Mouse (Mus musculus) heart, postnatal 0 days (tissue): ENCODE measurements around the gene Il17ra. TPM values are rescaled to one million over a fixed set of nuclear protein-coding genes. Genes with fewer than 3 reads are reported as not detected.

Experiments
- ATAC-seq: fragments of 200-750 bp; cut with Nextera tagmentation; 2 replicates; pipeline ENCODE4 v1.8.0; 2017; ENCODE audit warnings: low read depth, moderate number of reproducible peaks, moderate library complexity; ENCODE audit not compliant: insufficient read depth
- DNase-seq: peaks from one replicate; pipeline ENCODE4 v3.0.0-alpha.2; 2016; ENCODE audit warnings: low spot score
- H3K27ac ChIP-seq: fragments of 300-500 bp; sonication (generic); 2 replicates; pipeline ENCODE4 v1.5.1; 2014; ENCODE audit warnings: low read depth, mild to moderate bottlenecking
- H3K27me3 ChIP-seq: fragments of 300-500 bp; sonication (generic); 2 replicates; pipeline ENCODE4 v1.6.1; 2014; ENCODE audit warnings: low read length, mixed read lengths; ENCODE audit not compliant: control insufficient read depth, insufficient read depth
- H3K36me3 ChIP-seq: fragments of 300-500 bp; sonication (generic); replicated peaks from 2 replicates; pipeline ENCODE4 v1.6.1; 2014; ENCODE audit warnings: low read length, mixed read lengths; ENCODE audit not compliant: control insufficient read depth, insufficient read depth
- H3K4me1 ChIP-seq: fragments of 300-500 bp; sonication (generic); 2 replicates; pipeline ENCODE4 v1.6.1; 2014; ENCODE audit warnings: antibody characterized with exemption; ENCODE audit not compliant: control insufficient read depth, insufficient read depth
- H3K4me2 ChIP-seq: fragments of 300-500 bp; sonication (generic); 2 replicates; pipeline ENCODE4 v1.6.1; 2014; ENCODE audit warnings: low read depth, mild to moderate bottlenecking, low read length, moderate library complexity
- H3K4me3 ChIP-seq: fragments of 300-500 bp; sonication (generic); 2 replicates; pipeline ENCODE4 v1.5.1; 2014; ENCODE audit warnings: low read depth, low read length
- H3K9ac ChIP-seq: fragments of 300-500 bp; sonication (generic); replicated peaks from 2 replicates; pipeline ENCODE4 v1.6.1; 2014; ENCODE audit warnings: low read depth, low read length, mixed read lengths
- H3K9me3 ChIP-seq: fragments of 300-500 bp; sonication (generic); replicated peaks from 2 replicates; pipeline ENCODE4 v1.6.1; 2016; ENCODE audit warnings: low read length; ENCODE audit not compliant: control insufficient read depth
- CTCF ChIP-seq: IDR thresholded peaks from 2 replicates; pipeline ENCODE4 v1.5.1; 2016; ENCODE audit warnings: antibody characterized with exemption, control low read depth, low read depth
- EP300 ChIP-seq: IDR thresholded peaks from 2 replicates; pipeline ENCODE4 v1.6.1; 2016; ENCODE audit warnings: antibody characterized with exemption, low read depth
- WGBS: fragments of 180-500 bp; shearing (Covaris S2); extraction: QIAGEN DNeasy Blood & Tissue Kit; methylation state at CpG from one replicate; pipeline ENCODE4 v1.1.7; 2014; 5-methylcytosine and 5-hydroxymethylcytosine counted together
- polyA plus RNA-seq: library from polyadenylated mRNA; unstranded; fragments of >200 nt; fragmentation: Nextera tagmentation; extraction: Ambion mirVana; gene quantifications from 2 replicates; pipeline ENCODE4 v1.2.1, GENCODE M21; 2015
- total RNA-seq: library from RNA; depleted of rRNA; stranded (reverse); fragments of >200 nt; gene quantifications from 2 replicates; pipeline ENCODE4 v1.2.3, GENCODE M21; 2014; ENCODE audit warnings: low replicate concordance

The Il17ra gene
- total and polyA plus RNA-seq, 2 experiments from 2014 or later: 1.4 to 3.5 TPM

DNA sequence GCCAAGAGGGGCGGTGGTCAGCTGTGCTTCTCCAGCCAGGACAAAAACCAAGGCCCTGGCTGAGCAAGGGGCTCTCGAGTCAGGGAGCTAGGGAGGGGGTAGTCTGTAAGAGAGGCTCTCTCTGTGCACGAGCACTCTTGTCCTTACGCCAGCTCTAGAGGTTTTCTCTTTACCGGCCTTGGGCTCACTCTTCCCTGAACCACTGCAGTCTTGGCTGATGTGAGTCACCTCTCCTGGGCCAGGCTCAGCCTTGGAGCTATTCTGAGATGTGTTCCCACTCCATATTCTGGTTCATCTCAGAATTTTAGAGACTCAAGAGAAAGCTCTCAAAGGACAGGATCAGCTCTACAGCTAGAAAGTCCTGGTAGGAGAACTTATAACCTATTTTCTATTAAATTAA, 54.3 kb downstream of the Il17ra start:
- H3K9me3 ChIP-seq: no peaks in the 10 kb centered on the region
- H3K27ac ChIP-seq: no peak overlapping the region
- no peak for ATAC-seq
- no peaks in the 10 kb centered on the region for H3K4me1 ChIP-seq
- H3K9ac ChIP-seq: no peak overlapping the region
- TF ChIP-seq EP300: no peak
- H3K4me3 ChIP-seq: no peak overlapping the region
- H3K36me3 ChIP-seq: peaks cover 51% of the 10 kb centered on the region
- no peaks in the 10 kb centered on the region for H3K27me3 ChIP-seq
- DNase-seq: no peak
- no peak overlapping the region for H3K4me2 ChIP-seq
- 86% methylated on average over 5 of the region's 5 CpGs for WGBS

DNA sequence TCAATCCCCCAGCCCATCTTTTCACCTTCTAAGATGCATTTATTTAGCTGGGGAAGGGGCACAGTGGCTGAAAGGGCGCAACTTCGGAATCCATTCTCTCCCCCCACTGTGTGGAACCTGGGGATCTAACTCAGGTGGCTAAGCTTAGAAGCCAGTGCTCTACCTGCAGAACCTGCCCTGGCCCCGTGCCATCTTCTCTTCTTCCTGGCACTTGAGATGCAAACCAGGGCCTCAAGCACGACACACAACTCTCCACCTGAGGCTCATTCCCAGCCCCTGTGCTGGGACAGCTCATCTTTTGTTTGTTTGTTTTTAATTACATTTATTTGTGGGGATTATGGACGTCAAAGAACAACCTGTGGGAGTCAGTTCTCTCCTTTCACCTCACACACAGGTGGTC, 56.6 kb downstream of the Il17ra start:
- H3K9ac ChIP-seq: no peak overlapping the region
- H3K9me3 ChIP-seq: no peaks in the 10 kb centered on the region
- no peak overlapping the region for H3K27ac ChIP-seq
- no peaks in the 10 kb centered on the region for H3K27me3 ChIP-seq
- no peak for ATAC-seq
- no peaks in the 10 kb centered on the region for H3K4me1 ChIP-seq
- no peak overlapping the region for H3K4me2 ChIP-seq
- no peak overlapping the region for H3K4me3 ChIP-seq
- 81% methylated on average over 5 of the region's 5 CpGs for WGBS
- DNase-seq: no peak
- peaks cover 40% of the 10 kb centered on the region for H3K36me3 ChIP-seq
- TF ChIP-seq CTCF (no peak), EP300 (no peak)

DNA sequence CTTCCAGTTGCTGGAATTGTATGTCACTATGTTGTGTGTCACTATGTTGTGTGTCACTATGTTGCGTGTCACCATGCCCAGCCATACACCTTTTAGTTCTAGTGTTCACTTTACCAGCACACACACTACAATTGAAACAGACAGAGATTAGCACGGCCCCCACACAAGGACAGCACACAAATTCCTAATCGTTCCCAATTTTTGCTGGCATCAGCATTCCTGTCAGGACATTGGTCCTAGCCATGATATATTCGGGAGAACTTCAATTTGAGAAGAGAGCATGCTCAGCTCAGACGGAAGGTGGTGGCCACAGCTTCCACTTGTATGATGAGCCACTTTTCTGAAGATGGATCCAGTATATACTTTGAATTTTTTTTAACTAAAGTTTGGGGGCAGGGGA, 61.7 kb downstream of the Il17ra start:
- TF ChIP-seq CTCF (no peak), EP300 (no peak)
- no peak for ATAC-seq
- H3K36me3 ChIP-seq: peaks cover 28% of the 10 kb centered on the region
- H3K9ac ChIP-seq: no peak overlapping the region
- H3K9me3 ChIP-seq: no peaks in the 10 kb centered on the region
- H3K4me1 ChIP-seq: no peaks in the 10 kb centered on the region
- no peak overlapping the region for H3K4me3 ChIP-seq
- no peaks in the 10 kb centered on the region for H3K27me3 ChIP-seq
- H3K27ac ChIP-seq: no peak overlapping the region
- no peak overlapping the region for H3K4me2 ChIP-seq
- 87% methylated on average over 5 of the region's 5 CpGs for WGBS
- DNase-seq: no peak

DNA sequence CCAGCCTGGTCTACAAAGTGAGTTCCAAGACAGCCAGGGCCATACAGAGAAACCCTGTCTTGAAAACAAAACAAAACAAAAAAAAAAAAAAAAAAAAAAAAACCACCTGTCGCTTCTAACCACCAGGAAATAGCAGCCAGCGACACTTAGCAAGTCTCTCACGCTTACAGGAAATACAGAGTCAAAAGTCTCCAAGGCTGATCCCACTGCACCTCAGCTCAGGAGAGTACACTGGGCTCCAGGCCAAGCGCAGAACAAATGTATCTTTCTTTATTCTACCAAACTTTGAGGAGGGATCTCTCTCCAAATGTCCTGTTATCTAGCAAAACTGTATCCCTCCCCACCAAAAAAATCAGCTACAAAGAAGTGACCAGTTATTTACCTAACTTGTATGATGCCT, 66.1 kb downstream of the Il17ra start:
- TF ChIP-seq CTCF (no peak), EP300 (no peak)
- no peak for DNase-seq
- Histone ChIP-seq H3K9ac (no peak overlapping the region), H3K9me3 (no peaks in the 10 kb centered on the region), H3K27me3 (no peaks in the 10 kb centered on the region), H3K27ac (peak overlapping the region; percentile 13; the same call in 1 of the 2 replicates), H3K4me3 (no peak overlapping the region), H3K36me3 (no peaks in the 10 kb centered on the region), H3K4me2 (no peak overlapping the region), H3K4me1 (peaks cover 7% of the 10 kb centered on the region)
- no peak for ATAC-seq
- 64% methylated on average over 4 of the region's 4 CpGs for WGBS

DNA sequence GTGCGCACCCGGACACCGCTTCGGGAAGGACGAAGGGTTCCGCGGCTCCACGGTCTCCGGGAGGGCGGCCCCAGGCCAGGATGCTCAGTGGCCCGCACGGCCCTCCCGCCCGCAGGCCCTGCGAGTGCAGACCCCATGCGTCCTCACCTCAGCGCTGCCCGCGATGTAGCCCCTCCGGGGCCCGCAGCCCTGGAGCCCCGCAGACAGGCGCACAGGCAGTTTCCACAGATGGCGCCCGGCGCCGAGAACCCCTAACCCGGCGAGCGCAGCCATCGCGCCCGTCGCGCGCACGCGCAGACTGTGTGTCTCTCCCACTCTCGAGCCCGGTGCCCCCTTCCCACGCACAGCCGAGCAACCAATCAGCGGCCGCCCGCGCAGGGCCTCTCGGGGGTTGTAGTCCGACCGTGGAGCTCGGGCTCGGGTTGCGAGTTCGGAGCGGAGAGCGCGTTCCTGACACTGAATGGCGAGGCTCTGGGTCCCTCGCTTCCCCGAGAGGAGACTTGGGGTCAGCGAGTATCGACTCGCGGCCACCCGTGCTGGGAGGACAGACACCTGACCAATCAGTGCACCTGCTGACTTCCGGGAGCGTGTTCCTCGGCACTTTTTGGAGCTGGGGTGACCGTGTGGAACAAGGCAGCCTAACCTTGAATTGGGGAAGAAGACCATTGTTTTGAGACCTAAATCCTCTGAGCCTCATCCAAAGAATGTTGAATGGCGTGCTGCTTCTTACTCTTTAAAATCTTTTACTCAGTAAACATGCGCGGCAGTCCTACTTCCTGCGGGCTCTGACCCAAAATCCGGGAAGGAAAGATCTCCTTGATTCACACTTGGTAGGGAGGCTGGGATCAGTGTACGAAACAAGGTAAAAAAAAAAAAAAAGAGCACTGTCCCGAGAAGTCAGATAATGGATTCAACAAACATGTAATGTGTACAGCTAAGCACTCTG, 68.2 kb downstream of the Il17ra start, which contains the start of gene Hdhd5:
Gene Hdhd5, minus strand, starts transcription at position 300 of the 946 bp plus-strand sequence.
- Histone ChIP-seq H3K9ac (peak within 1 kb of the TSS; percentile 85), H3K4me2 (peak within 1 kb of the TSS; percentile 92), H3K27ac (peak within 1 kb of the TSS; percentile 70), H3K9me3 (no peaks in the 10 kb centered on the region), H3K36me3 (no peaks in the 10 kb centered on the region), H3K27me3 (no peaks in the 10 kb centered on the region), H3K4me1 (peaks cover 7% of the 10 kb centered on the region), H3K4me3 (peak within 1 kb of the TSS; percentile 94)
- under 1% methylated on average over 74 of the region's 75 CpGs for WGBS
- ATAC-seq (peak; percentile 99), DNase-seq (peak; percentile 88)
- TF ChIP-seq CTCF: no peak
- no peak for TF ChIP-seq EP300

DNA sequence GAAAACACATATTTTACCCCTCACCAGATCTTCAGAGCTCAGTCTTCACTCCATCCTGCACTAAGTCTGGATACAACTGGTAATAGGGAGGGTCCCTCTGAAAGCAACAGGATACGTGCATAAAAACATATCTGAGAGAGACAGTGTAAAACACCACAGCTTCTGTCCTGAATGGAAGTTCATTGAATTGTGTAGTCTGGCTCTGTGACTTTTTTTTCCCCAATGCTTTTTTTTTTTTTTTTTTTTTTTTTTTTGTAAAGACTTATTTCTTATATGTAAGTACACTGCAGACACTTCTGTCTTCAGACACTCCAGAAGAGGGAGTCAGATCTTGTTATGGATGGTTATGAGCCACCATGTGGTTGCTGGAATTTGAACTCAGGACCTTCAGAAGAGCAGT, 69.5 kb downstream of the Il17ra start:
- WGBS: 79% methylated on average over 1 of the region's 1 CpGs
- Histone ChIP-seq H3K4me3 (no peak overlapping the region), H3K9ac (no peak overlapping the region), H3K9me3 (no peaks in the 10 kb centered on the region), H3K27me3 (no peaks in the 10 kb centered on the region), H3K27ac (no peak overlapping the region), H3K4me1 (peaks cover 7% of the 10 kb centered on the region), H3K36me3 (no peaks in the 10 kb centered on the region), H3K4me2 (no peak overlapping the region)
- DNase-seq (no peak), ATAC-seq (no peak)
- TF ChIP-seq EP300: no peak
- no peak for TF ChIP-seq CTCF
